Mouse (Mus musculus): Measurements from ENCODE around the gene Rnf10.
"Not testable (repeated sequence)": the region's sequence is repeated elsewhere in the genome, so short reads cannot be mapped to it uniquely, and the experiment has no call there.

Rnf10 gene

GRCm38 (mm10) chr5:115272812-115273548, at the start of gene Rnf10:
Rnf10 (minus strand) TSS chr5:115272898.
- peak; percentile 97 to 99 for DNase-seq

GRCm38 (mm10) chr5:115319004-115319940, 46.6 kb upstream of the Rnf10 start:
- DNase-seq: peak; percentile 83 to 85

GRCm38 (mm10) chr5:115317645-115318328, 45.1 kb upstream of the Rnf10 start:
- no peak for DNase-seq

- DNase-seq: peak in 1 of 2 experiments; percentile 28
These were observed 44.4 kb upstream of the Rnf10 start for GRCm38 (mm10) chr5:115316968-115317644.

GRCm38 (mm10) chr5:115313668-115313943, 40.9 kb upstream of the Rnf10 start:
- no peak for DNase-seq

- DNase-seq: no peak
These were observed 40.3 kb upstream of the Rnf10 start for GRCm38 (mm10) chr5:115312816-115313667.

- DNase-seq: no peak
These were observed 39.7 kb upstream of the Rnf10 start for GRCm38 (mm10) chr5:115312354-115312753.

GRCm38 (mm10) chr5:115302190-115302589, 29.5 kb upstream of the Rnf10 start:
- DNase-seq: not testable (repeated sequence)

GRCm38 (mm10) chr5:115301615-115302014, 28.9 kb upstream of the Rnf10 start:
- peak in 1 of 2 experiments; percentile 21 for DNase-seq

GRCm38 (mm10) chr5:115300792-115301614, 28.3 kb upstream of the Rnf10 start, which contains the start of gene Dynll1:
Dynll1 (minus strand) TSS chr5:115300999.
- DNase-seq: peak; percentile 100

GRCm38 (mm10) chr5:115300035-115300744, 27.5 kb upstream of the Rnf10 start:
- DNase-seq: peak; percentile 73 to 77

GRCm38 (mm10) chr5:115296347-115296746, 23.6 kb upstream of the Rnf10 start:
- DNase-seq: no peak

GRCm38 (mm10) chr5:115294173-115294572, 21.5 kb upstream of the Rnf10 start:
- peak in 1 of 2 experiments; percentile 35 for DNase-seq

- DNase-seq: no peak
These were observed 12.0 kb upstream of the Rnf10 start for GRCm38 (mm10) chr5:115284735-115285134.

- peak in 1 of 2 experiments; percentile 53 for DNase-seq
These were observed 7.5 kb upstream of the Rnf10 start for GRCm38 (mm10) chr5:115280050-115280687.

GRCm38 (mm10) chr5:115279226-115280049, 6.7 kb upstream of the Rnf10 start, which contains the start of gene Coq5:
Coq5 (plus strand) TSS chr5:115279666.
- DNase-seq: peak; percentile 95 to 96

GRCm38 (mm10) chr5:115278785-115279184, 6.1 kb upstream of the Rnf10 start:
- DNase-seq: no peak

GRCm38 (mm10) chr5:115278053-115278452, 5.4 kb upstream of the Rnf10 start:
- no peak for DNase-seq

All from cerebellum, postnatal 25 days (tissue).